Mouse (Mus musculus) forebrain, embryonic 15.5 days (tissue): ENCODE measurements at regions not wholly inside any gene's neighbourhood (a gene's known extent, or its start where the extent isn't known, plus 50 kb on each side); places are given as distances from the start of the nearest gene placed in this dataset.

Source experiments
- ATAC-seq: fragments of 200-750 bp; cut with Nextera tagmentation; replicated peaks from 2 replicates; pipeline ENCODE4 v1.8.0; 2017; ENCODE audit warnings: mild to moderate bottlenecking, moderate TSS enrichment, moderate library complexity
- H3K27ac ChIP-seq: fragments of 300-500 bp; sonication (generic); replicated peaks from 2 replicates; pipeline ENCODE4 v1.5.1; 2015; ENCODE audit warnings: mild to moderate bottlenecking, inconsistent platforms
- H3K27me3 ChIP-seq: fragments of 300-500 bp; sonication (generic); 2 replicates; pipeline ENCODE4 v1.6.1; 2015; ENCODE audit warnings: inconsistent platforms
- H3K36me3 ChIP-seq: fragments of 300-500 bp; sonication (generic); 2 replicates; pipeline ENCODE4 v1.6.1; 2015; ENCODE audit warnings: mild to moderate bottlenecking, inconsistent platforms
- H3K4me1 ChIP-seq: fragments of 300-500 bp; sonication (generic); 2 replicates; pipeline ENCODE4 v1.6.1; 2015; ENCODE audit warnings: inconsistent platforms
- H3K4me2 ChIP-seq: fragments of 300-500 bp; sonication (generic); replicated peaks from 2 replicates; pipeline ENCODE4 v1.6.1; 2015; ENCODE audit warnings: mild to moderate bottlenecking, inconsistent platforms
- H3K4me3 ChIP-seq: fragments of 300-500 bp; sonication (generic); 2 replicates; pipeline ENCODE4 v1.5.1; 2015; ENCODE audit warnings: mild to moderate bottlenecking, inconsistent platforms
- H3K9ac ChIP-seq: fragments of 300-500 bp; sonication (generic); replicated peaks from 2 replicates; pipeline ENCODE4 v1.6.1; 2015; ENCODE audit warnings: mild to moderate bottlenecking, inconsistent platforms
- H3K9me3 ChIP-seq: fragments of 300-500 bp; sonication (generic); 2 replicates; pipeline ENCODE4 v1.6.1; 2016; ENCODE audit warnings: inconsistent platforms
- WGBS: fragments of 180-500 bp; shearing (Covaris S2); methylation state at CpG from one replicate; pipeline ENCODE4 v1.1.7; 2015; ENCODE audit warnings: mixed read lengths; 5-methylcytosine and 5-hydroxymethylcytosine counted together

DNA sequence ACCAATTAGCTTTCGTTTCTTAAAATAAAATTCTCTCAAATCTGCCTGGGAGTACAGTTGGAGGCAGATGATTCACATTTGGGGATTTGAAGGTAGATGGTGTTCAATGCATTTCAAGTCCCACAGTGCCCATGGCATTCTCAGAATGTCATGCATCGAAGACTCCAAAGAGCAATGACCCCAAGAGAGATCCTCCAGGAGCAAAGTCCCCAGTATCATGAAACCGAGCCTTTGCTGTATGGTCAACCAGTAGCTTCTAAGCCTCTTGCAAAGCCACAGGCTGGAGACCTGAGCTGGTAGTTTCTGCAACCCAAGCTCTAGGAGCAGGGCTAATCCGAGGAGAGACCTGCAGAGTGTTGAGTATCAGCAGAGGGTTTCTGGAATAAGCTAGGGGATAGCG is 477.1 kb downstream of the Glrx3 start:
- Histone ChIP-seq H3K9ac (no peak overlapping the region), H3K36me3 (no peaks in the 10 kb centered on the region), H3K4me3 (no peak overlapping the region), H3K9me3 (no peaks in the 10 kb centered on the region), H3K4me2 (no peak overlapping the region), H3K27ac (no peak overlapping the region), H3K4me1 (peaks cover 8% of the 10 kb centered on the region), H3K27me3 (no peaks in the 10 kb centered on the region)
- 88% methylated on average over 5 of the region's 5 CpGs for WGBS
- ATAC-seq, result no peak

DNA sequence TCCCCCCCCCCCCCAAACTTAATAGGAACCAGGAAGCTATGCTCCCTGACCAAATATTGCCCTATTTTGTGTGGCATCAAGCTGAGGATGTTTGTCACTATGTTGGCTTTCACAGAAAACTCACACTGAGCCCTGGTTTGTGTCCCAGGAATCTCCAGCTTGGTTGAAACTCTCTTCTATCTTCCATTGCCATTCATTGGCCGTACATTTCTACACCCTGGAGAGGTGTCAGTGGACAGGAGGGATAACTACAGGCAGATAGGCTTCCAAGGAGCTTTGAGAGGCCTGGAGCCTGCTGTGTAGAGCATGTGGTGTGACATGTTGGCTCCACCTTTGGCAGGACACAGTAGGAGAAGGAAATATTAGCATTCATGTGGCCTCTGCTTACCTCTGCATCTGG is 478.9 kb downstream of the Glrx3 start:
- Histone ChIP-seq H3K4me1 (peaks cover 8% of the 10 kb centered on the region), H3K4me3 (no peak overlapping the region), H3K9me3 (no peaks in the 10 kb centered on the region), H3K36me3 (no peaks in the 10 kb centered on the region), H3K9ac (no peak overlapping the region), H3K27me3 (0 out of 2 replicates have a peak, but pooled peaks cover 4% of the 10 kb centered on the region), H3K27ac (no peak overlapping the region), H3K4me2 (no peak overlapping the region)
- 72% methylated on average over 1 of the region's 1 CpGs for WGBS
- no peak for ATAC-seq

DNA sequence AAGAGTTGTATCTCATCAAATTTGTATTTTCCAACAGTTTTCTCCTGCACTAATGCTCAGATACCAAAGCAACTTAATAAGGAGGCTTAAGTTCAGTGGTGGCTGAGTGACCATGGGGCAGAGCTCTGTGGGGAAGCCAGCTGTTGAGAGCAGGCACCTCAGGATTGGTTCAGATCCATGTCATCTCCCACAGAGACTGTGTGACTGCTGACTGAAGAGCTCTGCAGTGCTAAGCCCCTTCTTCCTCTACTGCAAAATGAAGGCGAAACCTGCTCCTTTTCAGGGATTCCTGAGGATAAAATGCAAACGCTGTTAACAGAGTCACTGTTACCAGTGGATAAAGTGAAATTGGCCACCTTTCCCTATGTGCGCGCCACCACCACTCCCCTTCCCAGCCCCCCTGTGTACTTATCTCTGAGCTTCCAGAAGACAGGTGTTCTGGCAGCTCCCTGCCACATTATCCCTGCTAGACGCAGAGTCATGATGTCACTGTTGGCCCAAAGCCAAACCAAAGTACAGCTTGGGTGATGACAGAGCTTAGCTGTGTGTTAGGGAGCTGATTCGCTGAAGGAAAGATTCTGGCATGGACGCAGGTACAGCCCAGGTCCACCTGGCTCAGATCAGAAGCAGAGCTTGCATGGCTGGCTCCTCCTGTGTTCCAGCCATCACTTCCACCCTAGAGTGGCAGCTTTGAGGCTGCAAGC is 472.9 kb downstream of the Tcerg1l start:
- H3K9me3 ChIP-seq, result no peaks in the 10 kb centered on the region
- no peak overlapping the region for H3K4me3 ChIP-seq
- ATAC-seq, result peak; percentile 85
- H3K4me2 ChIP-seq, result peak overlapping the region; percentile 26; the same call in 1 of the 2 replicates
- H3K9ac ChIP-seq, result no peak overlapping the region
- WGBS, result 31% methylated on average over 7 of the region's 7 CpGs
- H3K36me3 ChIP-seq, result no peaks in the 10 kb centered on the region
- H3K4me1 ChIP-seq, result peaks cover 12% of the 10 kb centered on the region
- H3K27me3 ChIP-seq, result 0 out of 2 replicates have a peak, but pooled peaks cover 4% of the 10 kb centered on the region
- no peak overlapping the region; the same call in 1 of the 2 replicates for H3K27ac ChIP-seq

DNA sequence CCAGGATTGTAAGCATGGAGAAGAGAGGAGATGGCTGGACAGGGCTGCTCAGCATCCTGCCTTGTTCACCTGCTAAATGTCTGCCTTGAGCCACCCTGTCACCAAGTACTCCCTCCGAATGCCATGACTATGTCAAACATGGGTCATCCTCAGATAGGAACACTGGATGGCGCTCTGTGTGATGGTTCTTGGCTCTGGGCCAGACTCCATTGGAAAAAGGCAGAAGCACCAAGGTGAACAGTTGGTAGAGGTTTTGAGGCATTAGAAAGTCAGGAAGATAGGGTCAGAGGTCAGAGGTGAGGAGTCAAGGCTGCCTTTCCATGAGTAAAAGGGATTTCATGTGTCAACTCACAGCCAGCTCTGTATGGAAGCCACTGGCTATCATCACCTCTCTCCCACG is 471.9 kb downstream of the Tcerg1l start:
- 87% methylated on average over 3 of the region's 3 CpGs for WGBS
- Histone ChIP-seq H3K27me3 (no peaks in the 10 kb centered on the region), H3K4me1 (peaks cover 12% of the 10 kb centered on the region), H3K9me3 (no peaks in the 10 kb centered on the region), H3K4me3 (no peak overlapping the region), H3K4me2 (no peak overlapping the region), H3K27ac (no peak overlapping the region), H3K9ac (no peak overlapping the region), H3K36me3 (no peaks in the 10 kb centered on the region)
- no peak for ATAC-seq

GRCm38 (mm10) chr7:137927371-137927770 is 470.2 kb downstream of the Tcerg1l start:
- no peak overlapping the region for H3K4me2 ChIP-seq
- no peaks in the 10 kb centered on the region for H3K36me3 ChIP-seq
- H3K9me3 ChIP-seq, result no peaks in the 10 kb centered on the region
- peaks cover 12% of the 10 kb centered on the region for H3K4me1 ChIP-seq
- no peak overlapping the region for H3K27ac ChIP-seq
- no peak overlapping the region for H3K9ac ChIP-seq
- ATAC-seq, result no peak
- no peaks in the 10 kb centered on the region for H3K27me3 ChIP-seq
- 77% methylated on average over 8 of the region's 8 CpGs for WGBS
- H3K4me3 ChIP-seq, result no peak overlapping the region

- no peaks in the 10 kb centered on the region for H3K36me3 ChIP-seq
- no peak overlapping the region for H3K4me2 ChIP-seq
- no peak overlapping the region for H3K27ac ChIP-seq
- peaks cover 1% of the 10 kb centered on the region; the same call in 1 of the 2 replicates for H3K4me1 ChIP-seq
- no peaks in the 10 kb centered on the region for H3K9me3 ChIP-seq
- ATAC-seq, result no peak
- 75% methylated on average over 7 of the region's 7 CpGs for WGBS
- no peak overlapping the region for H3K9ac ChIP-seq
- H3K4me3 ChIP-seq, result no peak overlapping the region
- H3K27me3 ChIP-seq, result no peaks in the 10 kb centered on the region
These were observed 467.3 kb downstream of the Tcerg1l start for GRCm38 (mm10) chr7:137930200-137930599.

GRCm38 (mm10) chr7:137935896-137936295 is 461.6 kb downstream of the Tcerg1l start:
- ATAC-seq, result no peak
- H3K27me3 ChIP-seq, result no peaks in the 10 kb centered on the region
- H3K36me3 ChIP-seq, result no peaks in the 10 kb centered on the region
- WGBS, result 54% methylated on average over 3 of the region's 3 CpGs
- H3K27ac ChIP-seq, result no peak overlapping the region
- H3K4me1 ChIP-seq, result no peaks in the 10 kb centered on the region
- no peaks in the 10 kb centered on the region for H3K9me3 ChIP-seq
- no peak overlapping the region for H3K9ac ChIP-seq
- H3K4me2 ChIP-seq, result no peak overlapping the region
- no peak overlapping the region for H3K4me3 ChIP-seq

- Histone ChIP-seq H3K4me1 (no peaks in the 10 kb centered on the region), H3K4me3 (no peak overlapping the region), H3K4me2 (no peak overlapping the region), H3K36me3 (no peaks in the 10 kb centered on the region), H3K9me3 (no peaks in the 10 kb centered on the region), H3K27ac (no peak overlapping the region), H3K9ac (no peak overlapping the region), H3K27me3 (no peaks in the 10 kb centered on the region)
- no peak for ATAC-seq
- 80% methylated on average over 8 of the region's 8 CpGs for WGBS
These were observed 458.4 kb downstream of the Tcerg1l start for GRCm38 (mm10) chr7:137939116-137939515.

- H3K9me3 ChIP-seq, result no peaks in the 10 kb centered on the region
- no peak for ATAC-seq
- no peak overlapping the region for H3K27ac ChIP-seq
- 12% methylated on average over 5 of the region's 5 CpGs for WGBS
- no peak overlapping the region for H3K4me2 ChIP-seq
- no peak overlapping the region for H3K4me3 ChIP-seq
- no peaks in the 10 kb centered on the region for H3K36me3 ChIP-seq
- H3K9ac ChIP-seq, result no peak overlapping the region
- H3K27me3 ChIP-seq, result no peaks in the 10 kb centered on the region
- H3K4me1 ChIP-seq, result no peaks in the 10 kb centered on the region
These were observed 457.4 kb downstream of the Tcerg1l start for GRCm38 (mm10) chr7:137940084-137940483.

DNA sequence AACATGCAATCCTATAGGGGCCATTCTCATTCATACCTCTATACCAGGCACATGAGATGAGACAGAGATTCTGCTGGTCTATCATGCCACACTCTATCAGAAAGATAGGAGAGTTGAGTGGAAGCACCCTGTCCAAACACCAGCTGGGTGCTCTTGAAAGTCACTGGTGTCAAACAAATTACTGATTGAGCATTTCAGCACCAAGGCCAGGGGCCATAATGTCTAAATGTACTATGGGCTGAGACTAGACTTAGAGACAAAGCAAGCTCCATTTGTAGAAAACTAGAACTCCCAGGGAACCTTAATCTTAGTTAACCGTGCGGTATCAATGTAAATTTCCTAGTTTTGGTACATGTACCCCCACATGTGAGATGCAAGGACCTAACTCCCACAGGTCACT is 452.5 kb downstream of the Tcerg1l start:
- H3K4me1 ChIP-seq, result no peaks in the 10 kb centered on the region
- H3K27ac ChIP-seq, result no peak overlapping the region
- H3K36me3 ChIP-seq, result no peaks in the 10 kb centered on the region
- WGBS, result 96% methylated on average over 2 of the region's 2 CpGs
- no peak overlapping the region for H3K4me3 ChIP-seq
- no peaks in the 10 kb centered on the region for H3K9me3 ChIP-seq
- no peak overlapping the region for H3K4me2 ChIP-seq
- H3K9ac ChIP-seq, result no peak overlapping the region
- no peak for ATAC-seq
- H3K27me3 ChIP-seq, result no peaks in the 10 kb centered on the region

DNA sequence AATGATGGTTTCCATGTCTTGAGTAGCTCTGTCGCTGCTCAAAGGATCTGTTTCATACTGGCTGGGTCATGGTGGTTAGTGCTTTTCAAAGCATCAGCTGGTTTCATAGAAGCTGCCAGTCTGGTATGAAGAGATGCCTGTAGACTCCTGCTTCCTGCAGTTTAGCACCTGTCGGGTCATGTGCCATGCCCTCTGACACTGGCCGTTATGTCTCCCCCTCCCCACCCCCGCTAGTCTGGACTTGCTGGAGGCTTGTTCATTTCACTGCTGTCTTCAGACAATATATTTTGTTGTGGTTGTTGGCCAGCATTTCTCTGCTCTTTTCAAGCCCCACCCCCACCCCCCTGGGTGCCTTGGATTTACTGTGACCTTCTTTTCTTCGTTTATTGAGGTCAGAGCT is 450.1 kb downstream of the Tcerg1l start:
- ATAC-seq, result no peak
- Histone ChIP-seq H3K27me3 (no peaks in the 10 kb centered on the region), H3K9ac (no peak overlapping the region), H3K4me2 (no peak overlapping the region), H3K9me3 (no peaks in the 10 kb centered on the region), H3K4me3 (no peak overlapping the region), H3K36me3 (no peaks in the 10 kb centered on the region), H3K27ac (no peak overlapping the region), H3K4me1 (no peaks in the 10 kb centered on the region)
- WGBS, result 23% methylated on average over 5 of the region's 5 CpGs

GRCm38 (mm10) chr7:137957354-137957753 is 440.2 kb downstream of the Tcerg1l start:
- no peak overlapping the region for H3K4me3 ChIP-seq
- WGBS, result 60% methylated on average over 5 of the region's 5 CpGs
- no peak overlapping the region for H3K9ac ChIP-seq
- H3K27ac ChIP-seq, result no peak overlapping the region
- ATAC-seq, result no peak
- H3K4me2 ChIP-seq, result no peak overlapping the region
- no peaks in the 10 kb centered on the region for H3K4me1 ChIP-seq
- no peaks in the 10 kb centered on the region for H3K9me3 ChIP-seq
- H3K36me3 ChIP-seq, result no peaks in the 10 kb centered on the region
- no peaks in the 10 kb centered on the region for H3K27me3 ChIP-seq

- Histone ChIP-seq H3K9me3 (no peaks in the 10 kb centered on the region), H3K4me3 (no peak overlapping the region), H3K4me2 (no peak overlapping the region), H3K9ac (no peak overlapping the region), H3K36me3 (no peaks in the 10 kb centered on the region), H3K27ac (no peak overlapping the region), H3K27me3 (no peaks in the 10 kb centered on the region), H3K4me1 (no peaks in the 10 kb centered on the region)
- WGBS, result 64% methylated on average over 5 of the region's 5 CpGs
- ATAC-seq, result no peak
These were observed 439.7 kb downstream of the Tcerg1l start for GRCm38 (mm10) chr7:137957848-137958247.
